Mouse (Mus musculus): ENCODE measurements at regions not wholly inside any gene's neighbourhood (a gene's known extent, or its start where the extent isn't known, plus 50 kb on each side); places are given as distances from the start of the nearest gene placed in this dataset.
A peak's percentile ranks its signal among the peaks of the same experiment; 100 is the strongest.

DNA sequence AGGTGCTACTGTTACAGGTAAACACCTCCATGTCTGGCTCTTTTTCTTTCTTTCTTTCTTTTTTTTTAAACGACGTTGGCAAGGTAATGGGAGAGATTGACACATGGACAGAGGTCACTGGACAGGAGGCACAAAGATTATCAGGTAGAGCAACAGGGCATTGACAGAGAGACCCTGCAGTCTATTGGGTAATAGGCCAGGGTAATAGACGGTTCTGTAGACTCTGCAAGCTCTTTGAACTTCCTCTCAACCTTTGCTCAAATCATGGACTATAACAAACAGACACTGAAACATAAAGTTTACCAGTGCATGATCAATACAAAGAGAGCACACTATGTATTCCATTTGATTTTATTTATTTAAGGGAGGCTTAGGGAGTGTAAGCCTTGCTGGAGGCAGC is 61.0 kb upstream of the Mycn start:
- Histone ChIP-seq H3K4me1 (ENCODE audit: control insufficient read depth, insufficient read depth, low read length) (no peaks in the 10 kb centered on the region), H3K27me3 (ENCODE audit: control insufficient read depth, insufficient read depth, low read length) (no peaks in the 10 kb centered on the region), H3K9me3 (replicated peaks; ENCODE audit: control insufficient read depth, low read length) (no peaks in the 10 kb centered on the region), H3K4me2 (no peak overlapping the region), H3K36me3 (ENCODE audit: control insufficient read depth, insufficient read depth, low read length) (no peaks in the 10 kb centered on the region), H3K4me3 (ENCODE audit: low read depth, low read length) (no peak overlapping the region), H3K27ac (ENCODE audit: low read depth, low read length) (no peak overlapping the region), H3K9ac (ENCODE audit: low read depth, low read length) (no peak overlapping the region)
- ATAC-seq (replicated peaks; ENCODE audit: insufficient number of reproducible peaks, low FRiP score, low TSS enrichment), result no peak
- WGBS (ENCODE audit: insufficient replicate concordance), result 76% methylated on average over 3 of the region's 3 CpGs

GRCm38 (mm10) chr12:13002069-13002590 is 60.4 kb upstream of the Mycn start:
- no peak for ATAC-seq (replicated peaks; ENCODE audit: insufficient number of reproducible peaks, low FRiP score, low TSS enrichment)
- no peak overlapping the region for H3K4me2 ChIP-seq
- no peak overlapping the region for H3K27ac ChIP-seq (ENCODE audit: low read depth, low read length)
- no peak overlapping the region for H3K9ac ChIP-seq (ENCODE audit: low read depth, low read length)
- no peaks in the 10 kb centered on the region for H3K9me3 ChIP-seq (replicated peaks; ENCODE audit: control insufficient read depth, low read length)
- H3K36me3 ChIP-seq (ENCODE audit: control insufficient read depth, insufficient read depth, low read length), result no peaks in the 10 kb centered on the region
- no peak overlapping the region for H3K4me3 ChIP-seq (ENCODE audit: low read depth, low read length)
- WGBS (ENCODE audit: insufficient replicate concordance), result 82% methylated on average over 6 of the region's 6 CpGs
- H3K4me1 ChIP-seq (ENCODE audit: control insufficient read depth, insufficient read depth, low read length), result no peaks in the 10 kb centered on the region
- H3K27me3 ChIP-seq (ENCODE audit: control insufficient read depth, insufficient read depth, low read length), result no peaks in the 10 kb centered on the region

- no peak overlapping the region for H3K4me3 ChIP-seq (ENCODE audit: low read depth, low read length)
- 72% methylated on average over 9 of the region's 9 CpGs for WGBS (ENCODE audit: insufficient replicate concordance)
- peaks cover 25% of the 10 kb centered on the region for H3K4me1 ChIP-seq (ENCODE audit: control insufficient read depth, insufficient read depth, low read length)
- no peaks in the 10 kb centered on the region for H3K27me3 ChIP-seq (ENCODE audit: control insufficient read depth, insufficient read depth, low read length)
- no peak overlapping the region for H3K27ac ChIP-seq (ENCODE audit: low read depth, low read length)
- H3K9me3 ChIP-seq (replicated peaks; ENCODE audit: control insufficient read depth, low read length), result no peaks in the 10 kb centered on the region
- H3K4me2 ChIP-seq, result no peak overlapping the region
- H3K9ac ChIP-seq (ENCODE audit: low read depth, low read length), result no peak overlapping the region
- no peak for ATAC-seq (replicated peaks; ENCODE audit: insufficient number of reproducible peaks, low FRiP score, low TSS enrichment)
- no peaks in the 10 kb centered on the region for H3K36me3 ChIP-seq (ENCODE audit: control insufficient read depth, insufficient read depth, low read length)
Measured at GRCm38 (mm10) chr12:12995974-12996361, 54.3 kb upstream of the Mycn start.

DNA sequence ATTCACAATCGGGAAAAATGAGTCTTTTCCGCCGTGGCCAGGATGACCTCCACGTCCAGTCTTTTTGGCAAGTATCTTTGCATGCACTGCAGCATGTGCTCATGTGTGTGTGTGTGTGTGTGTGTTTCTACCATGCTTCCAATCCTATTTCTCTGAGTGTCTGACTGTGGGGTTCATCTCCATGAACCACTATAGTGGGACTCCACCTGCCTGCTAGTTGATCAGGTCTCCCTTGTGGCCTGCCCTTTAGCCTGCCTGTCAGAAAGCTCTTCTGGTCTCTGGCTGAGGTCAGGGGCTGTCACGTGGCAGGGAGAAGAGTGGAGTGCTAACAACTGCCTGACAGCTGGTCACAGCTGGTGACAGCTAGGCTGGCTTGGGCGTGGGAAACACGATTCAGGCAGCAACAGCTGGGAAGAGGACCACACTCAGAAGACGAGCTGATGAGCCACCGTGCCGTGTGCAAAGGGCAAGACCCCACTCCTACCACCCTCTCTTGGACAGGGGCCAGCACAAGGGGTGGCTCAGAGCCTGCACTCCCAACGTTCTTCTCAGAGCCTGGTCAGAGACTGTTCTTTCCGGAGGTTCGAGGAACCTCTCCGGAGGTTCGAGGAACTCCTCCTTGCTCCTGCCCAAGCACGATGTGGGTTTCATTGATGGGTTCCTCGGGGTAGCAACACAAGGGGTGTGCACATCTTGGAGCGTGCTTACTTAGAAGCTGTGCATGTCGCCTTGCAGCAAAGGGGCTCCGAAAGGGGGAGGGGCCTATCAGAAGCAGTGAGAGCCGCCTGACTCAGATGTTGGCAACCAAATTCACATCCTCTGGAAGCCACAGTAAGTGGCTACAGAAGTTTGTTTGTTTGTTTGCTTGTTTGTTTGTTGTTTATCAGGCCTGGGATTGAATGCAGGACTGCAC is 53.6 kb upstream of the Mycn start:
- H3K27ac ChIP-seq (ENCODE audit: low read depth, low read length), result no peak overlapping the region

DNA sequence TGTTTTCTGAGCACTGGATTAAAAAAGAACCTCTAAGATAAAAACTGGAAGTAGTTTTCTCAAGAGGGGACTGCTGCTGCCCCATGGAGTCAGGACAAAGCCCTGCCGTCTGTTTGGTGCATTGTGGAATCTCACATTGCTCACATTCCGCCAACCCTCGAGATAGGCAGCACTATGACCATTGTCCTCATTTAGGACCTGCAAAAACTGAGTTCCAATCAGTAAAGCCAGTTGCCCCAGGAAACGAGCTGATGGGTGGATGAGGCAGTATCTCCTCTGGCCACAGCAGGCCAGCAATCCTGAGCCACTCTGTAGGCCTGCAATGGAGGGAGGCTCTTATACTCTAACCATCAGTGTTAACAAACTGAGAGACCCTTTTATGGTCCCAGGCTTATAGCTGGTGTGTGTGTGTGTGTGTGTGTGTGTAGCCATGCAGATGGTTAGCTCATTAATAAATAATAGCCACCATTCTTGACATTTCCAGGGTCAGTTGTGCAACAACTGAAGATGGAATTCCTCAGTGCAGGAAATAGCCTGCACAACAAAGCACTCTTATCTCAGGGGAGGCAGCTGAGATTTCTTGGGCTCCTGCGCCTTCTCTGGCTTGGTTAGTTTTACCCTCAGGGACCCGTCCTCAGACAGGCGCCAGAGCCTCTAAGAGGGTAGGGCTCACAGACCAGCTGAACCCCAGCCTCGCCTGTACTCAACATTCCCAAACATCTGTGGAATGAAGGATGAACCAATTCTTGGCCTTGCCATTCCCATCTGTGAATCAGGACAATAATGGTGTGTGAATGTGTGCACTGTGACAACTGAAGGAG is 52.4 kb upstream of the Mycn start:
- Histone ChIP-seq H3K4me1 (ENCODE audit: control insufficient read depth, insufficient read depth, low read length) (peaks cover 25% of the 10 kb centered on the region), H3K4me3 (ENCODE audit: low read depth, low read length) (no peak overlapping the region), H3K27ac (ENCODE audit: low read depth, low read length) (peak overlapping the region; percentile 36), H3K27me3 (ENCODE audit: control insufficient read depth, insufficient read depth, low read length) (no peaks in the 10 kb centered on the region), H3K4me2 (0 out of 2 replicates have a peak overlapping the region, but pooled peaks have one; percentile 4), H3K36me3 (ENCODE audit: control insufficient read depth, insufficient read depth, low read length) (no peaks in the 10 kb centered on the region), H3K9ac (ENCODE audit: low read depth, low read length) (no peak overlapping the region), H3K9me3 (replicated peaks; ENCODE audit: control insufficient read depth, low read length) (no peaks in the 10 kb centered on the region)
- 21% methylated on average over 8 of the region's 8 CpGs for WGBS (ENCODE audit: insufficient replicate concordance)
- ATAC-seq (replicated peaks; ENCODE audit: insufficient number of reproducible peaks, low FRiP score, low TSS enrichment), result no peak

More for the DNA sequence above, 53.6 kb upstream of the Mycn start:
- no peak overlapping the region for H3K4me3 ChIP-seq (ENCODE audit: low read depth, low read length)
- no peaks in the 10 kb centered on the region for H3K27me3 ChIP-seq (ENCODE audit: control insufficient read depth, insufficient read depth, low read length)
- H3K4me1 ChIP-seq (ENCODE audit: control insufficient read depth, insufficient read depth, low read length), result peaks cover 25% of the 10 kb centered on the region
- no peak overlapping the region for H3K9ac ChIP-seq (ENCODE audit: low read depth, low read length)
- no peaks in the 10 kb centered on the region for H3K9me3 ChIP-seq (replicated peaks; ENCODE audit: control insufficient read depth, low read length)
- 36% methylated on average over 21 of the region's 21 CpGs for WGBS (ENCODE audit: insufficient replicate concordance)
- no peaks in the 10 kb centered on the region for H3K36me3 ChIP-seq (ENCODE audit: control insufficient read depth, insufficient read depth, low read length)
- peak; percentile 60; the same call in 1 of the 2 replicates for ATAC-seq (replicated peaks; ENCODE audit: insufficient number of reproducible peaks, low FRiP score, low TSS enrichment)
- H3K4me2 ChIP-seq, result no peak overlapping the region
